Mouse (Mus musculus) urinary bladder, postnatal 36 days (tissue): ENCODE measurements around the gene Ddx5.
"Not testable (repeated sequence)": the region's sequence is repeated elsewhere in the genome, so short reads cannot be mapped to it uniquely, and the experiment has no call there.

ENCODE experiments used
- DNase-seq, 2 experiments: peaks; one replicate each; pipeline ENCODE4 v3.0.0; 2022; ENCODE audit warnings: low spot score in 2 of 2, mixed read lengths in 1 of 2

Ddx5 gene

DNA sequence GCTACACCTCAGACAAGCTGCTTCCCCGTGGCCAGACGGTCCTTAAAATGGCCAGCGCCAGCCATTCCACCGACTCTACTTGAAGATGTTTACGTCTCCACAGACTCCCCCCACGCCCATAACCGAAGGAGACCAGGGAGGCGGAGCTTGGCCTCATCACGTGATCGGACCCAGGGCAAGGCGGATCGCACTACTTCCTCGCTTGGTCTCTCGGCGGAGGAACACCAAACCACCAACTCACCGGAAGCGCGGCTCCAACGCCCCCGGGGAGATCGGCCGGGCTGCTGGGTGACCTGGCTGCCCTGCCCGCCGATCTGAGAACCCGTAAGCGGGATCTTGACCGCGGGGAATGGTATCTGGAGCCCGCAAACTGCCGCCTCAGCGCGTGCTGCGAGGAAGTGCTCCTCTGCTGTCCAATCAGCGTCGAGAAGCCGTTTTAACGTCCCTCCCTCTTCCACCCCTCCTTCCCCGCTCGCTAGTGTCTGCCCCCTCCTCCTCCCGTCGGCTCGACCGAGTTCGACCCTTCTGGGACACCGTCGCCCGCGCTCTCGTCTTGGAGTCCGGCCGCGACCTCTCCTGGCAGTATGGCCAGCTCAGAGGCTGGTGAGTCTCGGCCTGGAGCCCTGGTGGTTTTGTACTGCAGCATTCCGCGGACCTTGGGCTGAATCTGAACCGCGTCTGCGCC is at the start of gene Ddx5, which contains the start of gene Cep95:
Gene Ddx5 (minus strand): TSS at position 411 of the 685 bp plus-strand sequence.
Gene Cep95 (plus strand): TSS at position 478 of the 685 bp plus-strand sequence.
- peak; percentile 96 to 97 for DNase-seq

DNA sequence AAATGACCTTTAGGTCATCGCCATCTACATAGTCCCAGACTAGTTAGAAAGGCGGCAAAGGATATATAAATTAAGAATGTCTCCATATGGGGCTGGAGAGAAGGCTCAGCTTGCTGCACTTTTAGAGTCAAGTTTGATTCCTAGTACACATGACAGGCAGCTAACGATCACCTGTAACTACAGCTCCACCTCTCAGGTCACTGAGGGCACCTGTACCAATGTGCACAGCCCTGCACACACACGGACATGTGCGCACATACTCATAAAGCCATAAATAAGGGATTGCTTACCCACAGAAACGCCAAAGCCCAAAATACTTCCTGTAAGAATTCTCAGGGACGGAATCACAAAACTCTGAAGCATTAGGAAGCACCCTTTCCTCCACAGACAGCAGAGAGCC is 39.1 kb upstream of the Ddx5 start:
- no peak for DNase-seq

DNA sequence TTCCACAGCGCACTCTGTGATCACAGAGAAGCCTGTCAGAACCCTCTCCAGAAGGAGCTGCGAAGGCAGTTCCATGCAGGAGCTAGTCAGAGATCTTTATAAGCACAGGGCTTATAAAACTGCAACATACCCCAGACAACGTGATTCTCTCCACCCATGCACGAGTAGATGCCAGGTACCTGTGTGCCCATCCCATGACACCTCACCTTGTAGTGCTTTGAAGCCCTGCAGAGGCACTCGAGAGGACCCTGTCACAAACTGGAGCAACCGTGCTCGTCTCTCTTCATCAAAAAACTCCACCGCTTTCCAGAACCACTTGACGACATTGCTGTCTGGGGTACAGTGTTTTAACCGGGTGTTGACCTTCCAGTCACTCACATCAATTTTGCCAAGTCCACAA is 35.4 kb upstream of the Ddx5 start:
- no peak for DNase-seq

DNA sequence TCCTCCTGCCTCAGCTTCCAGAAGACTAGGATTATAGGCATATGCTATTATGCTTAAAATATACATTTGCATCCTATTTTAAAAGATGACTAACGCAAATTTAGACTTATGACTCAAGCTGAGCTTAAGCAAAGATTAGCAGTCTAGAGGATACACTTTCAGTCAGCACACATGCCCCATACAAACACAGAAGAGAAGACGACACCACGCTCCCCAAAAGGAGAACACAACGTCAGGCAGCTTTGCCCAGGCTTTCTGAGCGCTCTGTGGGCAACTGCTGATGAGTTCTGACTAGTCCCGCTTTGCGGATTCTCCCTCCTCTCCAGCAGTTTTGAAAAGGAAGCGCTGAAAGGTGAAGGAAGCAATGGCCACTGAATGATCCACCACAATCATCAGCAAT is 34.8 kb upstream of the Ddx5 start:
- DNase-seq = no peak

DNA sequence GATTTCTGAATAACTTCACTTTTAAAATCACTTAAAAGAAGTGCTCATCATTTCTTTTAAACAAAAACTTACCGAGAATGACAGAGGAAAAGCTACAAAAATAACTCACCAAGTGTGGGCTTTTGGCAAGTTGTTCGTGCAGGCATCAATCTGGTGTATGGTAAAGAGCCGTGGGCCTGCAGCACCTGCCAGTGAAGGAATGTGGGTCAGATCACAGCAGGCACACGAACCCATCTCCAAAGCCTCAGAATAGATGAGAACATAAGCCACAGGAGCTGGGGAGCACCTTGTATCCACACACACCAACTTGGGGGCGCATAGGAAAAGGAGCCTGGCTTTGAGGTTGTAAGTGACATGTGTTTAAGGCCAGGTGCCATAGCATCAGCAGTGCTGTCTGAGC is 33.9 kb upstream of the Ddx5 start:
- DNase-seq = no peak

DNA sequence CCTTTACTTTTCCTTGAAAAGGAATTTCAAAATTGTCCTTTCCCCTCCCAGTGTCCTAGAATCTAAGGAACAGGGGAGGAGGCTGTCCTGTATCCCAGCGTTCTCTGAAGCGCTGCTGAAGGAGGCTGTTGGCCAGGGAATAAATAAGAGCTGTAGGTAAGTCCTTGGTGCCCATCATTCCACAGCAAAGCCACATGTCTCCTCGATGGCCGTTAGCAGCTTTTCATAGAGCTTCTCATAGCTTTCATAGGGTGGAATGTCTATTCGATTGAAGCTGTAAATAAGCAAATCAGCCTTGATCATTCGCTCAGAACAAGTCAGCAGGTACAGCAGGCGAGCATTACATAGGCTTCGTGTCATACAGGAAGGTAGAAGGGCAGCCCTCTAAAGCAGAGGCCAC is 33.5 kb upstream of the Ddx5 start:
- no peak for DNase-seq

DNA sequence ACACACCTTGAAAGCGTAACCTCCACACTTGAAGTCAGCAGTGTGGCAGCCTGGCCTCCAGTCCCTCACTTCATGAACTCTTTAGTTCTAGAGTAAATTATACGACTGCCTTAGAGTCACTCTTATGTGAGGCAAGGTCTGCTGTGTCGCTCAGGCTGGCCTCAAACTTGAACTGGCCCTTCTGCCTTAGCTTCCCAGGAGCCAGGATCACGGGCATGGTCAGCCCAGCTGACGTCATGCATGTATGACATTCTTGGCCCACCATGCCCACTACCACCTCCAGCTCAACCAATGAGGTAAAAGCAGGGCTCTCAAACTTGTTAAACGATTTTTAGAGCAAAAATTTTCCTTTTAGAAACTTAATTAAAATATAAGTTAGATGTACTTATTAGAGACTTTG is 32.4 kb upstream of the Ddx5 start:
- DNase-seq = no peak

DNA sequence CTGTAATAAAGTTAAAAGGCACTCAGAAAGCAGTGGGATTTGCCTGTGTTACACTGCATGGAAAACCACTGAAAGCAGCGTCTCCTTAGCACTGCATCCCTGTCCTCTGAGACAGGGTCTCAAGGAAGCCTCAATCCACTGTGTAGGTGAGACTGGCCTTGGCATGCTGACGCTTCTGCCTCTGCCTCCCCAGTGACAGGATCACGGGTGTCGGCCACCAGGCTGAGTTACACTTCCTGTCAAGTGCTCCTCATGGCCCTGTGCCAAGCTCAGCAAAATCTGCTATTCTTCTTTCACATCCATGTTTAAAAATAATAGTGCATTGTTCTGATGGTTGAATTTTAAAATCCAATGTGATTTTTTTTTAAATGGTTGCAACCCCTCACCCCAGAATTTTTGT is 32.0 kb upstream of the Ddx5 start:
- peak in 1 of 2 experiments; percentile 46 for DNase-seq

DNA sequence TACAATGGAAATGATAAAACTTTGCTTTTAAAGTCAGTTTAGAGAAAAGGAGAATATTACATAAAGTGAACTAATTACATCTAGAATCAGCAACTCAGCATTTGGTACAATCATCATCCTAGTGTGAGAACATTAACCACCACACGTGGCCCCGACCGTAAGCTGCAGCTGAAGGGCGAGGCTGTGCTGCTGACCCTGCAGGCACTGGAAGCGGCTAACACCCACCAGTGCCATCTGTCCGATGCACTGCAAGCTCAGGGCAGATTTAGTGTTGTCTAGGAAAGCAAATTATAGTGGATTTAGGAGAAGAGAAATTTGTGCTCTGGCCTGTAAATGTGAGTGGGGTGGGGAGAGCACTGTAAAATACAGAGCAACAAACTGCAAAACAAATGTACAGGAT is 31.3 kb upstream of the Ddx5 start:
- no peak for DNase-seq

DNA sequence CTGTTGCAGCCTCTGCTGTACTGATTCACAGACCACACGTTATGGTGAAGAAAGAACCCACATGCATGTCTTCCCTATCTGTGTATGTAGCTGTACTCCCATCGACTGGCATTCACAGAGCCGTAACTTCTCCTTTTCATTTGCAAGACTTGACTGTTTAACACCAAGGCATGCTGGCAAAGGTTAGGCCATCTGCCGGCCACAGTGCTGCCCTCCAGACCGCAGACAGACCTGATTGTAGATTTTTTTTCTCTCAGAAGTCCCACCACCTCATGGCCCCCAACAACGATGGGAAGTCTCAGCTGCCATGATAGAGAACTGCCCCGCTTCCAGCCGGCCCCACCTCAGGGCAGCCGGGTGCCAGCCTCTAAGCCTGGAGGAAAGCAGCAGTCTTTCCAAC is 30.6 kb upstream of the Ddx5 start:
- no peak for DNase-seq

DNA sequence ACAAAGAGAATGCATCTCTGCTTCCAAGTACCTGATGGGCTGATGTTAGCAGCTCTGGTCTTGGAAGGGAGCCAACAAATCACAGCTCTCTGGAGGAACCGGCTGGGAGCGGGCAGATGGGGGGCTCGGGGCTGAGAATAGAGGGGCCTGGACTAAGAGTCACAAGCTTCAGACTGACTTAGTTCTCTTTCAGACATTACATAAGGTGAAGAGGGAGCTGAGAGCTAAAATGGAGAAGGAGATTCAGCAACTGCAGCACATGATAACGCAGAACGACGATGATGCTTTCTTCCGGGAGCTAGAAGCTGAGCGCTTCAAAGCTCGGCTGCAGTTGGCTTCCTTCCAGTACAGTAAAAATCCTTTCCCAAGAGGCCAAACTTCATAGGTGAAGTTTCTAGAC is 29.4 kb upstream of the Ddx5 start:
- DNase-seq = no peak

DNA sequence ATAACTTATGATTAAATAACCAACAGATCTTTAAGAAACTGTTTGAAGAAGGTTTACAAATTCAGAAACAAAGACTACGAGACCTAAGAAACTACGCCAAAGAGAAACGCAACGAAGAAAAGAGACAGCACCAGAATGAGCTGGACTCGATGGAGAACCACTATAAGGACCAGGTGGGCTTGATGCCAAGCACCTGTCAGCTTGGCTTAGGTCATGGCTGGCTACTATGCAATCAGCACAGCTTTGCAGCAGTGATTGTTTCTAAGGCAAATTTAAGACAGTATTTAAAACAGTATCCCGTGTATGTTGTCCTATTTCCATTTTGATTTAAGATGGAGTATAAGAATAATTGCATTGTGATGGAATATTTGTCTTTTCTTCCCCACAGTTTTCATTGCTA is 28.8 kb upstream of the Ddx5 start:
- no peak for DNase-seq

DNA sequence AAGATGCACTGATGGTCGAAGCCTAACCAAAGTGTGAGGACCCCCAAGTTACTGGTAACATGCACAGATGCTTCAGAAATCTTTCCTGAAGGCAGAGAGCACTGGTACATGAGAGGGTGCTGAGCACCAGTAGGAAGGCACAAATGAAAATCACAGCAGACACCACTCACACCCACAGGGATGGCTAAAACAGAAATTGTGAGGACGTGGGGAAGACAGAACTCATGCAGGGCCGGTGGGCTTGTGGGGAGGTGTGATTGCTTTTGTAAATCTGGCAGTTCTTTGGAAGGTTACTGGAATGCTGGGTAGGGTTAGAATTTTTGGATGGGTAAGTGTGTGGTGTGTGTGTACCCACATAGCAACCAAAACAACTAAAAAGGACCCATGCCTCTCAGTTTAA is 28.2 kb upstream of the Ddx5 start:
- no peak for DNase-seq

DNA sequence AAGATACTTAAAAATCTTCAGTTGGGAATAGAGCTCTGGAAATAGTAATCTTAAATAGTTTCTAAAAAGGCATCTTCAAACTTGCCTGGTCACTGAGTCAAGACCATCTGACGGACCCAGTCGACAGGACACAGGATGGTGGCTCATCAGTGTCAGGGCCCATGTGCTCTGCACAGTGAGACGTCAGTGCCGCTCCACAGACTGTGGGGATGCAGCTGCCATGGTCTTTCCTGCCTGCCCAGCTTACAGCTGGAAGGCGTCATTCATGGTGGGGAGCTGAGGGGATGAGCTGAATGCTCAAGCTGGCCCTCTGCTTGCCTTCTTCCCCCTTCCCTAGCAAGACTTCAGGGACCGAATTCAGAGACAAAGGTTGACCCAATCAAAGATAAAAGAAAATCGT is 27.3 kb upstream of the Ddx5 start:
- DNase-seq = no peak

DNA sequence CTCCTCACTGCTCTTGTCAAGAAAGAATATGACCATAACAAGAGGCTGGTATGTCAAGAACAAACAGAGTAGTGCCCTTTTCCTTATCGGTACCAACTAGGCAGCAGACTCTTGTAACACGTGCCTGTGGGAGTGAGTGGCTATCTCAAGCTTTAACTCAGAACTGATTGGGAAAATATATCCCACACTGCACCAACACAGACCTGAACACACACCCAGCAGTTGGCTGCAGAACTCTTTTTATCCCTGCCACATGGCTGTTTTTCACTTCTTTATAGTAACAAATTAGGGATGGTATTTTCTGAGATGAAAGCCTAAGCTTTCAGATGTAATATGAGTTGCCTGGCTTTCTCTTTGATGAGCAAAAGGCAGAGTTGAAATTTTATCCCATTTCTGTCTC is 26.8 kb upstream of the Ddx5 start:
- no peak for DNase-seq

DNA sequence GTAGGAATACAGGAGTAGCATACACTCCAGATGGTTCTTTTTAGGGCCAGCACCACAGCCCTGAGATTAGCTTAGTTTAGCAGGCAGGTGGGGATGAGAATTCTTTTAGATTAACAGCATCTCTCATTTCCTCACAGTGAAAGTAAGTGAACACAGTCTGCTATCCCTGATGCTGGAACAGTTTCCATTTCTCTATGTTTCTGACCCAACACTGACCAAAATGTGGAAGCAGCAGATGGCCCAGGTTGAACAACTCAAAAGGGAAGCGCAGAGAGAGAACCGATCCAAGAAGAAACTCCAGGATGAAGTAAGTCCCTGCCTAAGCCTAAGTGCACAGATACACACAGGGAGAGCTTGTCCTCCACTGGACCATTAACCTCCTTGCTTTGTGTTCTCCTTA is 26.3 kb upstream of the Ddx5 start:
- no peak for DNase-seq

DNA sequence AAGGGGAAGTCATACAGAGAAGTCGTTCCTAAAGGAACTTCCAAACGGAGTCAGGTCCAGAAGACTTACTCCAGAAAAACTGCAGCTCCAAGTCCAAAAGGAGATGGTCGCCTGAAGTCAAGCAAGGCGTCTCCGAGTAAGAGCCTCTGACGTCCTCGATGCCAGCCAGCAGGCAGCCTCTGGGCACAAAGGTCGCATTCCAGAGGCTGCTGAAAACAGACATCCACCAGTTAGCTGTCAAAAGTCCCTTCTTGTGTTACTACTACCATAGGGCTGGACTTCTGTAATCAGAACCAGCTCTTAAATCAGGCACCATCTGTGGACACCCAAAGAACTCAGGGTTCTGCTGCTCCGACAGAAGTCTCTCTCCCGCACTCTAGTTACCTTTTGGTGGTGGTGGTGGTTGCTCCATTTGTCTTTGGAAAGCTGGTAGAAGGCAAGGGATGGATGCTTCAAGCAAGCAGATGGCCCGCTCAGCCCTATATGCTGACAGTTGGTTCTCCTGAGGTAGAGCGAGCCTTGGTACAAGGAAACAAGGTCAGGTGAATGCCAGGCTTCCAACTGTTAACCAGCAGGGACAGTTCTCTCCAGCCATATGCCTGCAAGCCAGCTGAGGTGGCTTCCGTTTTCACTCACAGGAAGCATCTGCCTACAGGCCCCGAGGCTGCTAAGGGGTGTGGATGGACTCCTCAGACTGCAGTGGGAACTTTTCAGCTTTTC is 25.8 kb upstream of the Ddx5 start:
- no peak for DNase-seq

DNA sequence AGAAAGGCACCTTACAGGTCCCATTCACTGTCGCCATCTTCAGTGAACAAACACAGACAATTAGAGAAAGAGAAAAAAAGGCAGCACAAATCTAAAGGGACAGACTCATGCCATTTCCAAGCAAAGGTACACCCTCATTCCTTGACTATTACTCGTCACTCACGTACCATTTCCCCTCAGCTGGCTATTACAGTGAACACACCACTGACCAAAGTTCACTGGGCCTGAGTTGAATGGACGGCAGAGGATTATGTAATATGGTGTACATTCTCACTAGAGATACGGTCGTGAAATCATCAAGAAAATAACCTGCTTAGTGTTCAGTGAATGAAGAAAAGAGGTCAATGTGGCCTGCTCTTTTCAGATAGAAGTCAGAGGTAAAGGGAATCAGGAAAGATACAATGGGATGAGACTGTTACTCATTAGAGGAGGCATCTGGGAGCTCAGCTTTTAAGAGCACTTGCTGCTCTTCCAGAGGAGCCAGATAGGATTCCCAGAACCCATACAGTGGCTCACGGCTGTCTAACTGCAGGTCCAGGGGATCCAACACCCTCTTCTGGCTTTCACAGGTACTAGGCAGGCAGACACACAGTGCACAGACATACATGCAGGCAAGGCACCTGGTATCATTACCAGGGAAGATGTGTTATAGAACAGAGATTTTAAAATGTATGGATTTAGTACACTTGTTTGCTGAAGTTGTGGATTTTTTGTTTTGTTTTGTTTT is 23.6 kb upstream of the Ddx5 start:
- no peak for DNase-seq

DNA sequence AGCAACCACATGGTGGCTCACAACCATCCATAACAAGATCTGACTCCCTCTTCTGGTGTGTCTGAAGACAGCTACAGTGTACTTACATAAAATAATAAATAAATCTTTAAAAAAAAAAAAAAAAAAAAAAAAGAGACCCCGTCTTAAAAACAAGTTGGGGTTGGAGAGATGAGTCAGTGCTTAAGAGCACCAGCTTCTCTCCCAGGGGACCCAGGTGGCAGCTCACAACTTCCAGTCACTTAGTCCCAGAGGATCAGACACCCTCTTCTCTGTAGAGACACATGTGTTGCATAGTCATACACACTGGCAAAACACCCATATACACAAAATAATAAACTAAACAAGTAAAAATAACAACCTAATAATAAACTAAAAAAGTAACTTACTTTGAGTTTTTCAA is 18.5 kb upstream of the Ddx5 start:
- DNase-seq = not testable (repeated sequence)

DNA sequence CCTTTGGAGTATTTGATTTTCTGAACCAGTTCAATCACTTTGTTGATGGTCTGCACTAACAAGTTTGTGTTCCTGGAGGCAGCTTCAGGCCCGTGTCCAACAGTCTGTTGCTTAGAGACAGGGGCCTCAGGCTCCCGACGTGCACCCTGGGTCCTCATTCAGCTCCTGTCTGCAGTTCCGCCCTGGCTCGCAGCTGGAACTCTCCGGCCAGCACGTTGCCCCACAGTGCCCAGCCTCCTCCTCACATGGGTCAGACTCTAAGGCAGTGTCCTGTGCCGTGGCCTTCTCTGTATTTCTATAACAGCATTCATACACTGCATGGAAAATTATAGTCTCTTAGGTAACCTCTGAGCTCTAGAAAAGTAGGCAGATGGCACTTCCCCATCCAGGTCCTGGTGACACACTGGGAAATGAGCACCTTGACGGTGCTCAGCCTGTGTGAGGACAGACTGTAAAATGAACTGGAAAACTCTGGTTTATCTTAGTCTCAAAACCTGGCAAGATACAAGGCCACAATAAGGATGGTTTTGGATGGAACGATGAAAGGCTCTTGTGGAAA is 13.2 kb upstream of the Ddx5 start:
- peak in 1 of 2 experiments; percentile 33 for DNase-seq

DNA sequence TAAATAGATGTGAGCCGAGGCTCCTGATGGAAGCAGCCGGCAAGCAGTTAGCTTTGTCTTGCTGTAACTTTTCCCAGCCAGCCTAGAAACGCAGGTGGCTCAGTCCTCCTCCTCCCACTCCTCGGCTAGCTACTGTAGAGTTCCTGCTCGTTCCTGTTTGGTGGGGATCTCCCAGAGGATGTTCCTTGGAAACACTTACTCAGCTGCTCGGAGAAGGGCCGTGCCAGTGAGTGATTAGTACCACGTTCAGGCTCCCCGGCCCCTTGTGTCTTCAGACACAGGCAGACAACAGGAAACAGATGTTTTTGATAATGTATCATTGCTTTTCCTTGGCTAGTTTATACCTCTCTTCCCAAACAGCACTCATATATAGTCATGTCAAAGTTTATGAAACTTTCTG is 6.7 kb upstream of the Ddx5 start:
- no peak for DNase-seq

DNA sequence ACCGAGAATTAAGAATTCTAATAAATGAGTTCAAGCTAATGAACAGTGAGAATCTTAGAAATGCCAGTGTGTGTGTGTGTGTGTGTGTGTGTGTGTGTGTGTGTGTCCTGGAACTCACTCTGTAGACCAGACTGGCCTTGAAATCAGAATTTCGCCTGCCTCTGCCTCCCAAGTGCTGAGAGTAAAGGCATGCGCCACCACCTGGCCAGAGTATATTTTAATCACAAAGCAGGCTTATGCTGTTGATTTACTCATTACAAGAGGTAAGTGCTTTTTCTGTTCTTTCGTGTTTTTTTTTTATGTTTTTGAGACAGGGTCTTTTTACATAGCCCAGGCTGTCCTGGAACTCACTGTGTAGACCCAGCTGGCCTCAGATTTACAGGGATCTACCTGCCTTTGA is 4.9 kb upstream of the Ddx5 start:
- DNase-seq = no peak

DNA sequence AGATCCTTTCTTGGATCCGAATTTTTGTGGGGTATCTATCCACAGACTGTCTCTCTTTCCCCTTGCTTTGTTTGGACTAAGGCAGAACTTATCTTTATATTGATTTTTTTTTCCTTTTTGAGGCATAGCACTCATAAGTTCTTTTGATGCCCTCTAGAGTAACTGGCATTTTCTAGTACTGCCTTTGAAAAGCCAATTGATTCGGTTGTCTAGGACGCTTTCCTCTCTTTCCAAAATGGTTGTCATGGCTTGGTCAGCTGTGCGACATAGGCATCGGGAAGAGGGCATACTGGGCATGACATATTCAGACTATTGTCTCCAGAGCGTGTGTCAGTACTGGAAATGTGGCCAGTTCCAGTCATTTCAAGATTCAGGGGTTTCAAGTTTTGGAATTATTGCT is 664 bp upstream of the Ddx5 start:
- DNase-seq = no peak
